Mouse (Mus musculus) limb, embryonic 10.5 days (tissue): Measurements from ENCODE around the gene Eps8l3. TPM values are rescaled to one million over a fixed set of nuclear protein-coding genes. Genes with fewer than 3 reads are reported as not detected.

Experiments
- DNase-seq: peaks from one replicate; pipeline ENCODE4 v3.0.0-alpha.2; 2017; ENCODE audit warnings: low spot score
- H3K27ac ChIP-seq: fragments of 300-500 bp; sonication (generic); 2 replicates; pipeline ENCODE4 v1.5.1; 2016; ENCODE audit warnings: mild to moderate bottlenecking
- H3K27me3 ChIP-seq: fragments of 300-500 bp; sonication (generic); 2 replicates; pipeline ENCODE4 v1.6.1; 2016; ENCODE audit warnings: low read depth, mild to moderate bottlenecking; ENCODE audit not compliant: poor library complexity, severe bottlenecking
- H3K36me3 ChIP-seq: fragments of 300-500 bp; sonication (generic); 2 replicates; pipeline ENCODE4 v1.6.1; 2016; ENCODE audit warnings: mild to moderate bottlenecking, moderate library complexity
- H3K4me1 ChIP-seq: fragments of 300-500 bp; sonication (generic); 2 replicates; pipeline ENCODE4 v1.6.1; 2016
- H3K4me3 ChIP-seq: fragments of 300-500 bp; sonication (generic); 2 replicates; pipeline ENCODE4 v1.5.1; 2016; ENCODE audit warnings: mild to moderate bottlenecking, moderate library complexity
- H3K9me3 ChIP-seq: fragments of 300-500 bp; sonication (generic); replicated peaks from 2 replicates; pipeline ENCODE4 v1.6.1; 2016; ENCODE audit warnings: mild to moderate bottlenecking
- WGBS: fragments of 180-500 bp; shearing (Covaris S2); methylation state at CpG from one replicate; pipeline ENCODE4 v1.1.7; 2016; 5-methylcytosine and 5-hydroxymethylcytosine counted together
- polyA plus RNA-seq: library from polyadenylated mRNA; unstranded; fragments of >200 nt; fragmentation: Nextera tagmentation; extraction: Ambion mirVana; gene quantifications from 2 replicates; pipeline ENCODE4 v1.2.1, GENCODE M21; 2016

Eps8l3 gene
- not detected in 2 replicates for polyA plus RNA-seq

GRCm38 (mm10) chr3:107877005-107877404 is at the start of gene Eps8l3:
Gene Eps8l3 (plus strand): TSS chr3:107877229.
- Histone ChIP-seq H3K4me3 (no peak within 1 kb of the TSS), H3K9me3 (no peaks in the 10 kb centered on the region), H3K27me3 (no peaks in the 10 kb centered on the region), H3K4me1 (0 out of 2 replicates have a peak, but pooled peaks cover 5% of the 10 kb centered on the region), H3K36me3 (no peaks in the 10 kb centered on the region), H3K27ac (no peak within 1 kb of the TSS)
- 88% methylated on average over 5 of the region's 5 CpGs for WGBS
- no peak for DNase-seq

GRCm38 (mm10) chr3:107827873-107828405 is 49.1 kb upstream of the Eps8l3 start:
- Histone ChIP-seq H3K4me3 (no peak overlapping the region), H3K27me3 (no peaks in the 10 kb centered on the region), H3K36me3 (no peaks in the 10 kb centered on the region), H3K27ac (no peak overlapping the region), H3K9me3 (no peaks in the 10 kb centered on the region), H3K4me1 (peaks cover 37% of the 10 kb centered on the region)
- 89% methylated on average over 10 of the region's 10 CpGs for WGBS
- no peak for DNase-seq

- H3K27me3 ChIP-seq = no peaks in the 10 kb centered on the region
- H3K27ac ChIP-seq = no peak overlapping the region
- 49% methylated on average over 5 of the region's 5 CpGs for WGBS
- H3K4me1 ChIP-seq = peaks cover 43% of the 10 kb centered on the region
- no peak overlapping the region for H3K4me3 ChIP-seq
- H3K9me3 ChIP-seq = no peaks in the 10 kb centered on the region
- no peak for DNase-seq
- H3K36me3 ChIP-seq = no peaks in the 10 kb centered on the region
Observed at GRCm38 (mm10) chr3:107828518-107828917, 48.5 kb upstream of the Eps8l3 start.

DNA sequence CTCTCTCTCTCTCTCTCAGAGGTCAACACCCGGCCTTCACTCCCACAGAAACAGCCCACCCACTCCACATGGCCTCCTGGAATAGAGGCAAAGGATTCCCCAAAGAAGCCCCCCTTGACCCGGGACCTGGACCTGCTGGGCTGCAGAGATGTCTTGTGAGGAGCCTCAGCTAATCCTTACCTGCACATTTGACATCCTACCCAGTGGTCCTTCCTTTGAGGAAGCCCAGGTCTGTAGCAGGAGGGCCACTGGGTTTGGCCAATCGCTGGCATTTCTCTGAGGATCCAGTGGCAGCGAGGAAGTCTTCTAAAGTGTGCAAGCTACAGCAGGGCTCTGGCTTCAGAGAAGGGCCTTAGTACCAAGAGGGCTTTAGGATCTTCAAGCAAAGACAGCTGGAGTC is 48.0 kb upstream of the Eps8l3 start:
- DNase-seq = no peak
- Histone ChIP-seq H3K9me3 (no peaks in the 10 kb centered on the region), H3K27me3 (no peaks in the 10 kb centered on the region), H3K36me3 (no peaks in the 10 kb centered on the region), H3K27ac (no peak overlapping the region), H3K4me1 (peaks cover 48% of the 10 kb centered on the region), H3K4me3 (no peak overlapping the region)
- WGBS = 76% methylated on average over 4 of the region's 4 CpGs

- H3K4me1 ChIP-seq = peaks cover 54% of the 10 kb centered on the region
- 71% methylated on average over 14 of the region's 14 CpGs for WGBS
- no peak for DNase-seq
- no peak overlapping the region for H3K4me3 ChIP-seq
- no peaks in the 10 kb centered on the region for H3K9me3 ChIP-seq
- peak overlapping the region; percentile 26; the same call in 1 of the 2 replicates for H3K27ac ChIP-seq
- no peaks in the 10 kb centered on the region for H3K36me3 ChIP-seq
- H3K27me3 ChIP-seq = no peaks in the 10 kb centered on the region
Observed at GRCm38 (mm10) chr3:107829625-107830024, 47.4 kb upstream of the Eps8l3 start.

DNA sequence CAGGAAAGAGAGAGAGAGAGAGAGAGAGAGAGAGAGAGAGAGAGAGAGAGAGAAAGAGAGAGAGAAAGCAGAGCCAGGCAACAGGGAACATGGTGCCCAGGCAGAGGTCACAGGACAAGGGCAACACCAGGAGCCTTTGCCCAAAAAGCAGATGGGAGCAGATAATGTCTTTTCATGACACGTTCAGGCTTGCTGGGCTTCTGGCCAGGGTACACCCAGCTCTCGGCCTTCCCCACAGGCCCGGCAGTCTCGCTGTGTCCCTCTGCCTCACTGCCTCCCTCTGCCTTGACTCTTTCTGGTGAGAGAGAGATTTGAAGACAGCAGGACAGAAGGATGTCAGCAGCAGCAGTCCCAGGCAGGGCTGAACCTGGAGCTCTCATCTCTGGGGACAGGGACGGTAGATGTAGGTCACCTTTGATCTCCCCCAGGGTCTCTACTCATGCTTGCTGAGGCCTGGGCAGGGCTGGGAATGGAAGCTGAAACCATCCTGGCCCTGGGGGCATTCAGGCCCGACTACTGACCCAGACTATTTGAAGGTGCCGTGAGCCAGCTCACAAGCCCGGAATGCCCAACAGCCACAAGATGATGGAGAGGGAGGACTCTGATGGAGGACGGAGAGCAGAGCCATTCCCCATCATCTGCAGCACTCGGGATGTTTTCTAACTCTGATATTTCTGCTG is 45.0 kb upstream of the Eps8l3 start:
- no peaks in the 10 kb centered on the region for H3K27me3 ChIP-seq
- DNase-seq = no peak
- H3K4me1 ChIP-seq = peaks cover 55% of the 10 kb centered on the region
- H3K9me3 ChIP-seq = no peaks in the 10 kb centered on the region
- peak overlapping the region; percentile 79 for H3K27ac ChIP-seq
- H3K4me3 ChIP-seq = no peak overlapping the region
- 53% methylated on average over 10 of the region's 10 CpGs for WGBS
- H3K36me3 ChIP-seq = no peaks in the 10 kb centered on the region

DNA sequence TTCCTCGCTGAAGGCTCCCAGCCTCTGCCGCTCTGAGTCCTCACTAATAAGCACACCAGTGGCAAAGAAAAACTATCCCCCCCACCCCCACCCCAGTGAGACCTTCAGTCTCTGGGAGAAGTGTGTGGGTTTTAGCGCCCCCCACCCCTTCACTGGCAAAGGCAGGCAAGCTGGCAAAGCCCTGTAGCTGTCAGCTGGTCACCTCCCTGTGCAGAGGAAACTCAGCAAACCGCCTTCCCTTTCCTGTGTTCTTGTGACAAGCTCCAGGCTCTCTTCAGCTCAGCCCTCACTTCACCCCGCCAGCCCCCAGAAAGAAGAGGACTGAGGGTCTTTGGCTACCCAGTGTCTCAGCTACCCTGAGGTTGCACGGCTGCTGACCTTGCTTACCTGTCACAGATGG is 44.4 kb upstream of the Eps8l3 start:
- Histone ChIP-seq H3K27me3 (no peaks in the 10 kb centered on the region), H3K27ac (peak overlapping the region; percentile 79), H3K9me3 (no peaks in the 10 kb centered on the region), H3K4me3 (no peak overlapping the region), H3K4me1 (peaks cover 55% of the 10 kb centered on the region), H3K36me3 (no peaks in the 10 kb centered on the region)
- 64% methylated on average over 6 of the region's 6 CpGs for WGBS
- DNase-seq = no peak

DNA sequence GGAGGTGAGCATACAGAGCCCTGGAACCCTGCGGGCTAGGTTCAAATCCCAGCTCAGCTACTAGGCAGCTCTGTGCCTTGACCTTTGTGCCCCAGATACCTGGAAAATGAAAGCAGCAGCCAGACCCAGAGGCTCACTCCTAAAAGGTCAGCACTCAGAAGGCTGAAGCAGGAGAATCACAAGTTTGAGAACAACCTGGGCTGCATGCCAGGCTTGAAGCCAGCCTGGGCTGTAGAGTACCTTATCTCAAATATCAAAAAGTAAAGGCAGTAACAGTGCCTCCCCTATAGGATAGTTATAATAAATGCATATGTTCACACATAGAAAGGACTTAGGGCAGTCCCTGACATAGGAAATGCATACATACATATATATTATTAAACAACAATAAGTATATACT is 43.7 kb upstream of the Eps8l3 start:
- peak overlapping the region; percentile 79 for H3K27ac ChIP-seq

DNA sequence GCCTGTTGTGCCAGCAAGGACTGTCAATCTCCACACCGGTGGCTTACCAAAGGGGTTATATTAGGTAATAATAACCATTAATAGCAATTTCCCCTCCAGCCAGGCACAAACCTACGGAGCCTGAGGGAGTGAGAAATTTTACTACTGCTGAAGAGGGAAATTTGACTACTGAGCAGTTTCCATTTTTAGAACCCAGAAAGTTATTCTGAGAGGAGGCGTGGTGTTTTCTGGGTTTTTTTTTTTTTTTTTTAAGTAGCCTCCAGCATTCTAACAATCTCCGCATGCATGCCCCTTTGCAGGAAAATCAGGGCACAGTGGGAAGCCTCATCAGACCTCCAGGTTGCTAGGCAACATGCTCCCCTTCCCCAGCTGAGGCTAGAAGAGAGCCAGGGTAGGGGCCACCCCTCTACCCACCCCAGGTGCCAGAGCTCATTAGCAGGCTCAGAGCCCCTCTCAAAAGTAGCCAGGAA is 43.1 kb upstream of the Eps8l3 start:
- no peaks in the 10 kb centered on the region for H3K9me3 ChIP-seq
- 28% methylated on average over 4 of the region's 4 CpGs for WGBS
- peaks cover 54% of the 10 kb centered on the region for H3K4me1 ChIP-seq
- peak overlapping the region; percentile 76 for H3K27ac ChIP-seq
- H3K4me3 ChIP-seq = no peak overlapping the region
- DNase-seq = peak; percentile 61
- no peaks in the 10 kb centered on the region for H3K27me3 ChIP-seq
- no peaks in the 10 kb centered on the region for H3K36me3 ChIP-seq

More for the DNA sequence above, 43.7 kb upstream of the Eps8l3 start:
- 95% methylated on average over 1 of the region's 1 CpGs for WGBS
- H3K9me3 ChIP-seq = no peaks in the 10 kb centered on the region
- peaks cover 55% of the 10 kb centered on the region for H3K4me1 ChIP-seq
- no peaks in the 10 kb centered on the region for H3K27me3 ChIP-seq
- DNase-seq = no peak
- H3K36me3 ChIP-seq = no peaks in the 10 kb centered on the region
- no peak overlapping the region for H3K4me3 ChIP-seq

DNA sequence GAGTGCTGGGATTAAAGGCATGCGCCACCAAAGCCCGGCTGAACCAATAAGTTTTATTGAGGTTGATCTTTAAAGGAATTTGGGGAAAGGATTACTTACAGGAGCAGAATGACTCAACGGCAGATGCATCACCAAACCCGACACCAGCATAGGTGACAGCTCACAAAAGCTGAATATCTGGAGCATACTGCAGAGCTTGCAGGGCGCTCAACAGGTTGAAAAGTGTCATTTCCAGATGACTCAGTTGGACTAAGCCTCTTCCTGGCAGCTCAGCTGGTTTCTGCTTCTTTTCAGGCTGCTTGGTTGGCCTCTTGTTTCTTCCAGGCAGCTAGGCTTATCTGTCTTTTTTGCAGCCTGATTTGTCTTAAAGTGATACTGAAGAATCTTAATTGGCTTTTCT is 41.7 kb upstream of the Eps8l3 start:
- DNase-seq = no peak
- no peaks in the 10 kb centered on the region for H3K27me3 ChIP-seq
- H3K36me3 ChIP-seq = no peaks in the 10 kb centered on the region
- H3K4me1 ChIP-seq = peaks cover 42% of the 10 kb centered on the region
- H3K4me3 ChIP-seq = no peak overlapping the region
- H3K9me3 ChIP-seq = no peaks in the 10 kb centered on the region
- WGBS = 96% methylated on average over 5 of the region's 5 CpGs
- H3K27ac ChIP-seq = no peak overlapping the region; the same call in 1 of the 2 replicates

DNA sequence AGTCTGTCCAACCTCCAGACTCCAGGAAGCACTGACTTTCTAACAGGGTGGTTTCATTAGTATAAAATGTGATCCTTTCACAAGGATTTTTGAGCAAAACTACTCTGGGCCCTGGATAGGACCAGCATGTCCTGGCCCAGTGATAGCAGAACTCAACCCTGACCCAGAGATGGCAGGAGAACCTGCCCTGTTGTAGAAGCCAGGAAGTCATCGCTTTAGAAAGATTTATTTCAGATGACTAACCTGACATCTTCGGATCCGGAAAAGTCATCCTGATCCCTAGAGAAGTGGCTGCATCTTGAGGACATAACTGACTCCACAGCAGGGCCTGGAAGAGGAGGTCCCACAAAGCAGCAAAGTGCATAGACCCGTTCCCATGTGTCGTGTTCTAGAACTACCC is 37.2 kb upstream of the Eps8l3 start:
- 89% methylated on average over 5 of the region's 5 CpGs for WGBS
- H3K27ac ChIP-seq = no peak overlapping the region
- no peak for DNase-seq

DNA sequence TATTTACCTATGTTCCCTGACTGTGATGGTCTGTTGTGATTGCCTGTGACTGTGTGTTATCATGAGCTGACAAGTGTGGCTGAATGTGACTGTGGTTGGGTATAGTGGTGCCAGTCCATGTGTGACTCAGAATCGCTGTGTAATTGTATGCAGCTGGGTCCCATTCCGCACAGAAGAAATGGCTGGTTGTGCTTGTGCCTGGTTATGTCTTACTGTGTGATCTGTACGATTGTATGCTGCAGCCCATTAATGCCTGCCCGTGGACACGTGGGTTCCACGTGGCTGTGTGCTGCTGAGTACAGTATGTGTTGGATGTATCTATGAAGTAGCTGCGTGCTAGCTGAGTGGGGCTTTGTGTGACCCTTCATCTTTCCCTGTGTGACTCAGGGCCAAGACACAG is 36.2 kb upstream of the Eps8l3 start:
- 87% methylated on average over 7 of the region's 7 CpGs for WGBS
- H3K27ac ChIP-seq = peak overlapping the region; percentile 51
- H3K9me3 ChIP-seq = no peaks in the 10 kb centered on the region
- no peaks in the 10 kb centered on the region for H3K36me3 ChIP-seq
- no peak overlapping the region for H3K4me3 ChIP-seq
- no peaks in the 10 kb centered on the region for H3K27me3 ChIP-seq
- H3K4me1 ChIP-seq = peaks cover 17% of the 10 kb centered on the region
- no peak for DNase-seq

More for the DNA sequence above, 37.2 kb upstream of the Eps8l3 start:
- H3K4me1 ChIP-seq = peaks cover 17% of the 10 kb centered on the region
- H3K9me3 ChIP-seq = no peaks in the 10 kb centered on the region
- no peaks in the 10 kb centered on the region for H3K36me3 ChIP-seq
- no peak overlapping the region for H3K4me3 ChIP-seq
- no peaks in the 10 kb centered on the region for H3K27me3 ChIP-seq

DNA sequence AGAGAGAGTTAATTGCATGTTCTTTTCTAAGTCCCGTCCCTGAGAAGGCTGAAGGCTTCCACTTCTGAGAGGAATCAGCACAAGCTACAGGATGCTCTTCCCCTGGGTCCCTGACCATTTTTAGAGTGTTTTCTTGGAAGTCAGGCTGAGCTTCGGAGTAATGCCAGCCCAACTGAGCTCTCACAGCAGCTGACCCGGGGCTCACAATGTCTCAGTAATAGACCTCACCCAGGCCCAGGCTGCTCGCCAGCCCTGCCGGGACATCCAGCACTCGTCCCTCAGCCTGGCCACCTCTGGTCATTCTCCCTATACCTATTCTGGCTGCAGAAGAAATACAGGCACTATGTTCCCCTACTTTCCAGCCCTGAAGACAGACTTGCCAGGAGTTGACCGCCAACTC is 35.7 kb upstream of the Eps8l3 start:
- peak overlapping the region; percentile 51 for H3K27ac ChIP-seq
- no peak for DNase-seq
- no peaks in the 10 kb centered on the region for H3K9me3 ChIP-seq
- no peaks in the 10 kb centered on the region for H3K36me3 ChIP-seq
- WGBS = 85% methylated on average over 7 of the region's 7 CpGs
- no peak overlapping the region for H3K4me3 ChIP-seq
- peaks cover 17% of the 10 kb centered on the region for H3K4me1 ChIP-seq
- H3K27me3 ChIP-seq = no peaks in the 10 kb centered on the region
